Mouse (Mus musculus): ENCODE results near the gene Ctnnd2.

GRCm38 (mm10) chr15:30215871-30216270 lies 43.5 kb downstream of the Ctnnd2 start:
- TF ChIP-seq GATA1 (IDR thresholded peaks at IDR 0.05; ENCODE audit: borderline replicate concordance, low read length) (no peak), FLI1 (IDR thresholded peaks at IDR 0.05; ENCODE audit: low read length) (no peak)
